Mouse (Mus musculus) cortical plate, adult 2 months (tissue): ENCODE measurements around the gene Gm16429. TPM values are rescaled to one million over a fixed set of nuclear protein-coding genes. Genes with fewer than 3 reads are reported as not detected.
"Not testable (repeated sequence)": the region's sequence is repeated elsewhere in the genome, so short reads cannot be mapped to it uniquely, and the experiment has no call there.

Source experiments
- H3K27ac ChIP-seq: fragments of 200-500 bp; 2 replicates; pipeline ENCODE4 v1.5.1; 2012; ENCODE audit warnings: low read length, control low read depth, inconsistent platforms; ENCODE audit not compliant: insufficient read depth
- H3K4me1 ChIP-seq: fragments of 200-500 bp; 2 replicates; pipeline ENCODE4 v1.6.1; 2011; ENCODE audit warnings: low read length; ENCODE audit not compliant: control insufficient read depth, insufficient read depth
- H3K4me3 ChIP-seq: fragments of 200-500 bp; 2 replicates; pipeline ENCODE4 v1.5.1; 2011; ENCODE audit warnings: mild to moderate bottlenecking, low read length, control low read depth; ENCODE audit not compliant: insufficient read depth
- polyA plus RNA-seq: library from polyadenylated mRNA; depleted of rRNA; stranded (reverse); fragments of >200 nt; gene quantifications from 2 replicates; pipeline ENCODE4 v1.2.3, GENCODE M21; 2012; rRNA removed

Gene Gm16429
- polyA plus RNA-seq = not detected in 2 replicates

DNA sequence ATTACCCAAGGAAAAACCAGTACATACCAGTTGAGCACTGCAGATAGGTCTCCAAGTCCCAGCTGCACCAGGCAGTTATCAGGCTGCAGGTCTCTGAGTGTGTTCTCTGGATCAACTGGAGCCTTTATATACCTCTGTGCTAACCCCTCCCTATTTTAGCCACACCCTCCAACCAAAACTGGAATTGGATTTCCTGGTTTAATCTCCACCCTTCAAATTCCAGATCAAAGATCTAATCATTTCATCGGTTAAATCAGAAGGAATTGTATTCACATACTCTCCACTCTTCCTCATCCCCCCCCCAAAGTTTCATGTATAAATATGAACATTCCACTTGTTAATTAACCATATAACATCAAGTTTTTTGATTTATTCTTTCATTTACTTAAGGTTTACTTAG lies at the start of gene Gm16429:
Gene Gm16429, minus strand, starts transcription at position 101 of the 400 bp plus-strand sequence.
- H3K4me3 ChIP-seq, H3K27ac ChIP-seq, H3K4me1 ChIP-seq: not testable (repeated sequence)

Other genes starting within 250 kb of the Gm16429 start
- gene Gm7792, start 85.3 kb downstream of the Gm16429 start, polyA plus RNA-seq = not detected in 2 replicates
- not detected in 2 replicates for gene BC061212, start 141.5 kb upstream of the Gm16429 start, polyA plus RNA-seq
- not detected in 2 replicates for gene Gm6351, start 147.3 kb upstream of the Gm16429 start, polyA plus RNA-seq